Mouse (Mus musculus): ENCODE results near the gene Zfp652. TPM values are rescaled to one million over a fixed set of nuclear protein-coding genes. Genes with fewer than 3 reads are reported as not detected.

The Zfp652 gene
- polyA plus RNA-seq, 1 experiment from 2014 or later: 6.7 TPM

DNA sequence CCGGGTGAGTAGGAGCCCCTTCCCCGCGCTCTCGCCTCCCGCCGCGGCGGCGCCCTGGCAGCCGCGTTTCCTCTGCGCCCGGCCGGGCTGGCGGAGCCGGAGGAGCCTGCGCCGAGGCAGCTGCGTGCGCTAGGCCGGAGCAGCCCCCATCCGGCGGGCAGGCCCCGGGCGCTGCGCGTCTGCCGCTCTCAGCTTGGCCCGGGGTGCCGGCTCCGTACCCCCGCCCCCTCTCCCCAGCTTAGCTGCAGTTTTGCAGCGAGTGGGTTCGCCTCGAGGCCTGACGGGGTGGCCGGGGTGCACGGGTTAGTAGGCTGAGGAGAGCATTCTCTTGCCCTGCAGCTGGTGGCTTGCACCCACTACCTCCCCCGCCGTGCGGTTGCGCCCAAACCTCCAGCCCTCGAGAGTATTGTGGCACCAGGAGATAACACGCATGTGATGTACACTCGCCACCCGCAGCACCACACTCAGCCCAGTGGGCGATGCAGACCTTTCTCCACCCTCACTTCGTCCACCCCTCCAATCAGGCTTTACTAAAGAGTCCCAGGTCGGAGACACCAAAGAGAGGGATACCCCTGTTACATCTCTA, 845 bp downstream of the Zfp652 start:
- H3K36me3 ChIP-seq (ENCODE audit: control insufficient read depth, insufficient read depth, low read length): no peaks in the 10 kb centered on the region
- H3K4me1 ChIP-seq (ENCODE audit: control insufficient read depth in 2 of 2, insufficient read depth in 2 of 2, low read length in 2 of 2): peaks cover 7 to 28% of the 10 kb centered on the region in 2 experiments
- H3K9me3 ChIP-seq (ENCODE audit: control insufficient read depth, low read length): no peaks in the 10 kb centered on the region
- H3K4me3 ChIP-seq (ENCODE audit: control insufficient read depth in 1 of 2, insufficient read depth in 1 of 2, low read depth in 1 of 2, low read length in 2 of 2): peak overlapping the region; percentile 75 to 88
- ATAC-seq (ENCODE audit: insufficient number of reproducible peaks, insufficient read depth, low FRiP score, low read depth): peak; percentile 53
- H3K27ac ChIP-seq (replicated peaks in 1 of 2; ENCODE audit: control insufficient read depth in 1 of 2, insufficient read depth in 1 of 2, low read depth in 2 of 2, low read length in 2 of 2): peak overlapping the region; percentile 41 to 95
- peak overlapping the region; percentile 99 for H3K4me2 ChIP-seq (ENCODE audit: low read length)
- no peaks in the 10 kb centered on the region for H3K27me3 ChIP-seq (ENCODE audit: control insufficient read depth, insufficient read depth, low read length)
- WGBS: under 1% methylated on average over 42 of the region's 49 CpGs
- peak overlapping the region; percentile 96 for H3K9ac ChIP-seq (ENCODE audit: low read length)

DNA sequence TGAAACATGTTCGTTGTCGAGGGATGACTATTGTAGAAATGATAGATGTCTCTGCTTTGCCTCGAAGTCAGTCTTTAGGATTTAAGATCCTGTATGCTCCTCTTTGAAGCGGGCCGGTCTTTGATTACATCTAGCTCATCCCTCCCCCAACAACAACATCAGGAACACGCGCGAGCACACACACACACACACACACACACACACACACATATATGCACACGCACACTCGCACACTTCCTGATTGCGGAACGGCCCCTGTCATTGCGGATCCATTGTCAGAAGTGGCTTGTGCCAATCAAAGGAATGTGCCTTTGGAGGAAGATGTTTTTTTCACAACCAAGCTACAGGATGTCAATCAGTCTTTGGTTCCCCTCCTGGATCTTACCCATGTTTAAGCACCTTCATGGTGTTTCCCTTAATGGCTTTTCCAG, 1.4 kb downstream of the Zfp652 start:
- no peaks in the 10 kb centered on the region for H3K36me3 ChIP-seq (ENCODE audit: control insufficient read depth, insufficient read depth, low read length)
- H3K4me2 ChIP-seq (ENCODE audit: low read length): peak overlapping the region; percentile 99
- 1% methylated on average over 13 of the region's 13 CpGs for WGBS
- no peaks in the 10 kb centered on the region for H3K27me3 ChIP-seq (ENCODE audit: control insufficient read depth, insufficient read depth, low read length)
- H3K9ac ChIP-seq (ENCODE audit: low read length): peak overlapping the region; percentile 96
- peaks cover 7 to 28% of the 10 kb centered on the region in 2 experiments for H3K4me1 ChIP-seq (ENCODE audit: control insufficient read depth in 2 of 2, insufficient read depth in 2 of 2, low read length in 2 of 2)
- H3K27ac ChIP-seq (replicated peaks in 1 of 2; ENCODE audit: control insufficient read depth in 1 of 2, insufficient read depth in 1 of 2, low read depth in 2 of 2, low read length in 2 of 2): peak overlapping the region in 1 of 2 experiments; percentile 95; a peak in 2 of 4 replicates
- ATAC-seq (ENCODE audit: insufficient number of reproducible peaks, insufficient read depth, low FRiP score, low read depth): no peak
- H3K4me3 ChIP-seq (ENCODE audit: control insufficient read depth in 1 of 2, insufficient read depth in 1 of 2, low read depth in 1 of 2, low read length in 2 of 2): peak overlapping the region; percentile 75 to 88
- H3K9me3 ChIP-seq (ENCODE audit: control insufficient read depth, low read length): no peaks in the 10 kb centered on the region

DNA sequence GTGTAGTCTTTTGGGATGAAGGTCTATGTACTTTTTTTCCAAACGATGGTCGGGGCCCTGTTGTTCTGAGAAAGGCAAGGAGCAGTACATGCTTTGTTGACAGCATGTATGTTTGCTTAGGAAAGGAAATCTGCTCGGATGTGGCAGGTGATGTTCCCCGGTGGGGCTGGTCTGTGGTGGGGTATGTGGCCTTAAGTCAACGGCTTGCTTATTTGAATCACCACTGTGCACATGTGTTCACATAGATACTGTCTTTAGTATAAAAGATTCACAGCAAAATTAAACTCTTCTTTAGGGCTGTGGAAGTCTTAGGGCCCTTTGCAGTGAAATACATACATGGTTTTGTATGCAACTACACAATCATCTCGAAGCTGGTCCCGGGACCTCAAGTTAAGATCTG, 1.9 kb downstream of the Zfp652 start:
- peak overlapping the region; percentile 96 for H3K9ac ChIP-seq (ENCODE audit: low read length)
- ATAC-seq (ENCODE audit: insufficient number of reproducible peaks, insufficient read depth, low FRiP score, low read depth): no peak
- H3K27ac ChIP-seq (replicated peaks in 1 of 2; ENCODE audit: control insufficient read depth in 1 of 2, insufficient read depth in 1 of 2, low read depth in 2 of 2, low read length in 2 of 2): no peak overlapping the region
- no peaks in the 10 kb centered on the region for H3K9me3 ChIP-seq (ENCODE audit: control insufficient read depth, low read length)
- peak overlapping the region; percentile 75 to 88 for H3K4me3 ChIP-seq (ENCODE audit: control insufficient read depth in 1 of 2, insufficient read depth in 1 of 2, low read depth in 1 of 2, low read length in 2 of 2)
- no peaks in the 10 kb centered on the region for H3K27me3 ChIP-seq (ENCODE audit: control insufficient read depth, insufficient read depth, low read length)
- H3K36me3 ChIP-seq (ENCODE audit: control insufficient read depth, insufficient read depth, low read length): no peaks in the 10 kb centered on the region
- peaks cover 7 to 28% of the 10 kb centered on the region in 2 experiments for H3K4me1 ChIP-seq (ENCODE audit: control insufficient read depth in 2 of 2, insufficient read depth in 2 of 2, low read length in 2 of 2)
- H3K4me2 ChIP-seq (ENCODE audit: low read length): peak overlapping the region; percentile 99
- WGBS: 41% methylated on average over 7 of the region's 7 CpGs

DNA sequence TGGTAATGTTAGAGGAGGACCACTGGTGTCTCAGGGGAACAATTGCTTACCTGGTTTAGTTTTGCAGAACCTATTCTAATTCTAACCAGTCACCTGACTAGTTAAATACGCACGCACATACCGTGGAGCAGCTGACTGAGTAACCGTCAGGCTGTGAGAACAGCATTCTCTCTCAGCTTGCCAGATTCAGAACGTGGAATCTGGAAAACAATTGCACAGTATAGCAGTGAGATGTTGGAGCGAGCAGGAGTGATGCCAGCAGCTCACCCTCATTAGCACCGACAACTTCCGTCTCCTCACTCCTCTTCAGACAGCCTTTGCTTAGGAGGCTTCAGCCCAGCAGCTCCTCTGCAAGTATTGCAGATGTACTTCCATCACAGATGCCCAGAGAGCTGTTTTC, 3.7 kb downstream of the Zfp652 start:
- no peak for ATAC-seq (ENCODE audit: insufficient number of reproducible peaks, insufficient read depth, low FRiP score, low read depth)
- no peak overlapping the region for H3K27ac ChIP-seq (replicated peaks in 1 of 2; ENCODE audit: control insufficient read depth in 1 of 2, insufficient read depth in 1 of 2, low read depth in 2 of 2, low read length in 2 of 2)
- H3K9ac ChIP-seq (ENCODE audit: low read length): no peak overlapping the region
- 55% methylated on average over 8 of the region's 8 CpGs for WGBS
- H3K9me3 ChIP-seq (ENCODE audit: control insufficient read depth, low read length): no peaks in the 10 kb centered on the region
- H3K4me2 ChIP-seq (ENCODE audit: low read length): no peak overlapping the region
- no peaks in the 10 kb centered on the region for H3K36me3 ChIP-seq (ENCODE audit: control insufficient read depth, insufficient read depth, low read length)
- peaks cover 7 to 28% of the 10 kb centered on the region in 2 experiments for H3K4me1 ChIP-seq (ENCODE audit: control insufficient read depth in 2 of 2, insufficient read depth in 2 of 2, low read length in 2 of 2)
- no peaks in the 10 kb centered on the region for H3K27me3 ChIP-seq (ENCODE audit: control insufficient read depth, insufficient read depth, low read length)
- H3K4me3 ChIP-seq (ENCODE audit: control insufficient read depth in 1 of 2, insufficient read depth in 1 of 2, low read depth in 1 of 2, low read length in 2 of 2): no peak overlapping the region

DNA sequence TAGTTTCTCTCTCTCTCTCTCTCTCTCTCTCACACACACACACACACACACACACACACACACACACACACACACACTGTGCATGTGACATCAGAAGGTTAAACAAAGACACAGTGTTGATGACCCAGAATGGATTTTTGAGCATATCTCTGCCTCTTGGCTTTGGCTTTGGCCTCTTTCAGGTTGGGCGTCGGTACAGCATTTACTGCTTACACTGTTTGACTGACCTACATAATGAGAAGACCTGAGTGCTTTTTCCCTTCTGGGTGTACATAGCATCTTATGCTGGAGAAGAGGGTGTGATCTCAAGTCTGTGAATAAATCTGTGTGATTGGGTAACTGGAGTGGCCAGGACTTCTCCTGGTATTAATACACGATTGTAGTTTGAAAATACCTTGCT, 6.9 kb downstream of the Zfp652 start:
- no peak for ATAC-seq (ENCODE audit: insufficient number of reproducible peaks, insufficient read depth, low FRiP score, low read depth)
- Histone ChIP-seq H3K9ac (ENCODE audit: low read length) (no peak overlapping the region), H3K27ac (replicated peaks in 1 of 2; ENCODE audit: control insufficient read depth in 1 of 2, insufficient read depth in 1 of 2, low read depth in 2 of 2, low read length in 2 of 2) (no peak overlapping the region), H3K27me3 (ENCODE audit: control insufficient read depth, insufficient read depth, low read length) (no peaks in the 10 kb centered on the region), H3K4me3 (ENCODE audit: control insufficient read depth in 1 of 2, insufficient read depth in 1 of 2, low read depth in 1 of 2, low read length in 2 of 2) (no peak overlapping the region), H3K4me1 (ENCODE audit: control insufficient read depth in 2 of 2, insufficient read depth in 2 of 2, low read length in 2 of 2) (peaks cover 1 to 13% of the 10 kb centered on the region in 2 experiments; a peak in 3 of 4 replicates), H3K36me3 (ENCODE audit: control insufficient read depth, insufficient read depth, low read length) (no peaks in the 10 kb centered on the region), H3K9me3 (ENCODE audit: control insufficient read depth, low read length) (no peaks in the 10 kb centered on the region), H3K4me2 (ENCODE audit: low read length) (no peak overlapping the region)
- 78% methylated on average over 3 of the region's 3 CpGs for WGBS

DNA sequence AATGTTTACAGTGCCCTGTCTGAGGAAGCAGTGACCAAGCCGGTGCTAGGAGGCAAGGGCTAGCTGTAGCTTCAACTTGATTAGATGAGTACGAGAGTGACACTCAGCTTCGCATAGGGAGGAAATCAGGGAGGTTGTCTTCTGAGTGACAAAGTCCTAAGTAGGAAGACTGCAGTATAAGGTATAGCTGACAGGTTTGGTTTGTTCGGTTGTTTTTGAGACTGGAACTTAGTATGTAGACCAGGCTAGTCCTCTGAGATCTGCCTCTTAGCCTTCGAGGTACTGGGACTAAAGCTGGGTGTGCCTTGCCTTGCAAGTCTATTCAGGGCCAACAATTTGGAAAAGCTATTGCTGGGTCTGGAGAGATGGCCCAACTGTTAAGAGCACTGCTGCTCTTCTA, 10.8 kb downstream of the Zfp652 start, which contains the start of gene B130006D01Rik:
TSS of gene B130006D01Rik (plus strand) at position 301 of the 400 bp plus-strand sequence.
- 89% methylated on average over 5 of the region's 5 CpGs for WGBS
- no peak within 1 kb of the TSS for H3K27ac ChIP-seq (replicated peaks in 1 of 2; ENCODE audit: control insufficient read depth in 1 of 2, insufficient read depth in 1 of 2, low read depth in 2 of 2, low read length in 2 of 2)
- peaks cover 0 to 7% of the 10 kb centered on the region in 2 experiments; a peak in 2 of 4 replicates for H3K4me1 ChIP-seq (ENCODE audit: control insufficient read depth in 2 of 2, insufficient read depth in 2 of 2, low read length in 2 of 2)
- H3K27me3 ChIP-seq (ENCODE audit: control insufficient read depth, insufficient read depth, low read length): no peaks in the 10 kb centered on the region
- H3K4me2 ChIP-seq (ENCODE audit: low read length): no peak within 1 kb of the TSS
- H3K9ac ChIP-seq (ENCODE audit: low read length): no peak within 1 kb of the TSS
- no peak for ATAC-seq (ENCODE audit: insufficient number of reproducible peaks, insufficient read depth, low FRiP score, low read depth)
- no peak within 1 kb of the TSS for H3K4me3 ChIP-seq (ENCODE audit: control insufficient read depth in 1 of 2, insufficient read depth in 1 of 2, low read depth in 1 of 2, low read length in 2 of 2)
- H3K9me3 ChIP-seq (ENCODE audit: control insufficient read depth, low read length): no peaks in the 10 kb centered on the region
- H3K36me3 ChIP-seq (ENCODE audit: control insufficient read depth, insufficient read depth, low read length): no peaks in the 10 kb centered on the region

DNA sequence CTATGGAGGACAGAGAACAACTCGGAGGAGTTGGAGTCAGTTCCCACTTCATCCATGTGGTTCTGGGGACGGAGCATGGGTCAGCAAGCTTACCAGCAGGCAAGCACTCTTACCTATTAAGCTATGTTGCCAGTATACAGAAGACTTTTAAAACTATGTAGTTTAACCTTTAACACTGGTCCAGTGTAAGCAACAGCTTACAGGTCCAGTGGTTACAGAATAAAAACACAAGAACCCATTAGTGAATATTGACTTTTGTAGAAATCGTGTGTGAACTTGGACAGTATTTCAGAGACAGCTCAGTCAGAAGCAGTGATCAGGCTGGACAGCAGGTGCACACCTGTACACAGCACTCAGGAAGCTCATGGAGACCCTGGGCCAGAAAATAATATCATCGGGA, 12.0 kb downstream of the Zfp652 start:
- Histone ChIP-seq H3K36me3 (ENCODE audit: control insufficient read depth, insufficient read depth, low read length) (no peaks in the 10 kb centered on the region), H3K27me3 (ENCODE audit: control insufficient read depth, insufficient read depth, low read length) (no peaks in the 10 kb centered on the region), H3K27ac (replicated peaks in 1 of 2; ENCODE audit: control insufficient read depth in 1 of 2, insufficient read depth in 1 of 2, low read depth in 2 of 2, low read length in 2 of 2) (no peak overlapping the region), H3K4me3 (ENCODE audit: control insufficient read depth in 1 of 2, insufficient read depth in 1 of 2, low read depth in 1 of 2, low read length in 2 of 2) (no peak overlapping the region), H3K9ac (ENCODE audit: low read length) (no peak overlapping the region), H3K4me2 (ENCODE audit: low read length) (no peak overlapping the region), H3K9me3 (ENCODE audit: control insufficient read depth, low read length) (no peaks in the 10 kb centered on the region), H3K4me1 (ENCODE audit: control insufficient read depth in 2 of 2, insufficient read depth in 2 of 2, low read length in 2 of 2) (peaks cover 0 to 7% of the 10 kb centered on the region in 2 experiments; a peak in 2 of 4 replicates)
- 94% methylated on average over 4 of the region's 4 CpGs for WGBS
- ATAC-seq (ENCODE audit: insufficient number of reproducible peaks, insufficient read depth, low FRiP score, low read depth): no peak

DNA sequence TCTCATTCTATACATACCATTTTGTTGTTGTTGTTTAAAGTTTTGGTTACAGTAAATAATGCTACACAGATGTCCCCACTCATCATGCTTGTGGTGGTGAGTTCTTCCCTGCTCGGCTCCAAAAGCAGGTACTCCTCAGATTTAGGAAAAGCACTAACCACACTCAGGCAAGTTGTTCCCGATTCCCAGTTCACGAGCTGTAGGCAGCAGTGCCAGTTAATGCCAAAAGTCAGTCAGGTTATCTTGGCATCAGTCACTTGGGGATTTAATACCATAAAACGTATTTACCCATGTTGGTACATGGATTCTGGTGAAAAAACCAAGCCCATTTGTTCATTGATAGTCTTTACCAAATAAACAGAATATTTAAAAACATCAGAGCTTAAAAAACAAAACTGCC, 13.7 kb downstream of the Zfp652 start:
- Histone ChIP-seq H3K9me3 (ENCODE audit: control insufficient read depth, low read length) (no peaks in the 10 kb centered on the region), H3K4me3 (ENCODE audit: control insufficient read depth in 1 of 2, insufficient read depth in 1 of 2, low read depth in 1 of 2, low read length in 2 of 2) (no peak overlapping the region), H3K27ac (replicated peaks in 1 of 2; ENCODE audit: control insufficient read depth in 1 of 2, insufficient read depth in 1 of 2, low read depth in 2 of 2, low read length in 2 of 2) (no peak overlapping the region), H3K9ac (ENCODE audit: low read length) (no peak overlapping the region), H3K36me3 (ENCODE audit: control insufficient read depth, insufficient read depth, low read length) (no peaks in the 10 kb centered on the region), H3K4me1 (ENCODE audit: control insufficient read depth in 2 of 2, insufficient read depth in 2 of 2, low read length in 2 of 2) (peaks cover 0 to 7% of the 10 kb centered on the region in 2 experiments; a peak in 2 of 4 replicates), H3K4me2 (ENCODE audit: low read length) (no peak overlapping the region), H3K27me3 (ENCODE audit: control insufficient read depth, insufficient read depth, low read length) (no peaks in the 10 kb centered on the region)
- 76% methylated on average over 4 of the region's 4 CpGs for WGBS
- ATAC-seq (ENCODE audit: insufficient number of reproducible peaks, insufficient read depth, low FRiP score, low read depth): no peak

Measured in heart, embryonic 14.5 days (tissue).